Mouse (Mus musculus) forelimb bud, embryonic 11.5 days (tissue): Measurements from ENCODE around the gene Olfr70.
A peak's percentile ranks its signal among the peaks of the same experiment; 100 is the strongest.

Experiments
- DNase-seq: peaks from one replicate; pipeline ENCODE4 v3.0.0-alpha.2; 2012; ENCODE audit warnings: low read depth, low spot score

Olfr70 gene

DNA sequence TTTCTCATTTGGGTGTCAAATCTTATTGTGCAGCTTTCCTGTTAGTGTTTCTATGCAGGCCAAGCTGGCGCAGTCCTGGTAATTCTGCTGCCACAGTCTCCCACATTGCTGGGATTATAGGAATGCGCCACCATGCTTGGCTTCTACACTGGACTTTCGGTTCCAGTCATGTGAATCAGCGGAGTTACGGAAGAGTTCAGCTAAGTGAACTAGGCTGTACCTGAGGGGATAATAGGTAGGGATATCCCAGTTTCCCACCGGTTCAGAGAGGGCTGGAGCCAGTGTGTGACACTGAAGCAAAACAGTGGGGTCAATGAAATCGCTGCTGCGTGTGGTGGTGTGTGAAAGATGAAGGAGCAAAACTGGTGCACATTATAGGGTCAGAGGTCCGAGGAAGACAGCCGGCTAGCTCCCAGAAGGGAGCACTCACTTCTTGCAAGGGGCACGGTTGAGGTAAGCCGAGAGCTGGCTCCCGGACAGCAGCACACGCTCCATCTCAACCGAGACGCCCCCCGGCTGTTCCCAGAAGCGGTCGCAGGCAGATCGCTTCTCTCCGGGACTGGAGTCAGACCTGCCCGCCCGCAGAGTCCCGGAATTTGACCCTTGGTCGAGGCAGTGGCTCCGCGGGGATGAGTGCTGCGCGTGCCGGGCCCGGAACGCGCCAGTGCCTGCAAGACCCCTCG lies 44.8 kb downstream of the Olfr70 start:
- no peak for DNase-seq

- DNase-seq = peak; percentile 57
Observed at GRCm38 (mm10) chr4:43653161-43654015, 47.2 kb downstream of the Olfr70 start, which contains the start of gene Spag8. Gene Spag8 (minus strand): TSS chr4:43653594.

DNA sequence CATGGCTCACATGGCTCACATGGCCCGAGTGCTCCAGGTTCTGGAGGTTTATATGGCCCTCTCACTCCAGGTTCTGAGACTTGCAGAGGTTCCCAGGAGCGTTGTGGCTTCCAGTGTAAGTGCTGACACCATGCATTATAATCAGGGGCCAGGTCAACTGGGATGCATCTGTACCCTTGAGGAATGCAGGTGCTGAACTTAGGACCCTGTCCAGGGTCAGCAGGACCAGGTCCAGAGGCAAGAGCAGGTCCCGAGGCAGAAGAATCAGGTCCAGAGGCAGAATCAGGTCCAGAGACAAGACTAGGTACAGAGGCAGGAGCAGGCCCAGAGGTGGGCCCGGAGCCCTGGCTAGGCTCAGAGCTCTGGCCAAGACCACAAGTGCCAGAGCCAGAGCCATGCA lies 47.9 kb downstream of the Olfr70 start:
- no peak for DNase-seq

GRCm38 (mm10) chr4:43649783-43650182 lies 50.8 kb downstream of the Olfr70 start:
- DNase-seq = no peak
